Mouse (Mus musculus) cerebellum, postnatal 4 days (tissue): ENCODE results near the gene Phf21b.
"Not testable (repeated sequence)": the region's sequence is repeated elsewhere in the genome, so short reads cannot be mapped to it uniquely, and the experiment has no call there.

Experiments
- DNase-seq, 2 experiments: peaks; one replicate each; pipeline ENCODE4 v3.0.0; 2022; ENCODE audit warnings: low spot score in 2 of 2, mixed read lengths in 1 of 2

Gene Phf21b

DNA sequence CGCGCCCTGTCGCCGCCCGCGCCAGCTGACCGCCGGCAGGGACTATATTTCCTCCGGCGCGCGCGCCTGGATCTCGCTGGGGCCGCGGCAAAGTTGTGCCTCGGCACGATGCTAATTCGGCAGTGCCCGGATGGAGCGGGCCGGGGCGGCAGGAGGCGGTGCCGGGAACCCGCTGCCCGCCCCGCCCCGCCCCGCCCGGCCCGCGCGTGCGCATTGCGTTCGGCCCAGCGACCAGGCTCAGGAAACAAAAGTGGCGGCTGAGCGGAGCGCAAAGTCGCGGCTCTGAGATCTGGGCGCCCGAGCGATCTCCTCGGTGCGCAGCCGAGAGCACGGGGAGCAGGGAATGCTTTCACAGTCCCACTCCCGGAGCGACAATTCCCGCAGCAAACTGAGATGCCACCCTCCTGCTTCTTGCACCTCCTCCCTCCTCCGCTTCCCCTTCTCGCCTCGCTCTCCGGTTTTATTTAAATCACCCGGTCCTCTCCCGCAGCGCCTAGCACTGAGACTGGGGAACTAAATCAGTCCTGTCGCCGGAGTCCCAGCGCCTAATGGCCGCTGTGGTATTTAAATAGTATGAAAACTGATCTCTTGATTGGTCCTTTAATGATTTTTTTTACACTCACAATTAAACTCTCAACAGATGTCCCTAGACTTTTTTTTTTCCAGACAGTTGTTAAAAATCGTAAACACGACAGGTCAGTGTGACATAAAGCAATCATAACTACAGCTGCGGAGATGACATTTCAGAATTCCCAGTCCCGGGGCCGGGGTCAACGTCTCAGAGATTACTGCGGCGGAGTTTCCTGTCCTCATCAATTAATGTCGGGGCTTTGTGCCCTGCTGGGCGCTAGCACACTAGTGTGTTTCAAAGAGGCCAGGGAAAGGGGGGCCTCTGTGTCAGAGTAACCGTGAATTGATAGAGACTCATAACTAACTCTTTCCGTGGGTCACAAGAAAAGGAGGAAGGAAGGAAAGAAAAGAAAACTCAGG, at the start of gene Phf21b:
Gene Phf21b, minus strand, starts transcription at position 44 of the 990 bp plus-strand sequence.
- peak; percentile 68 to 91 for DNase-seq

GRCm38 (mm10) chr15:84903843-84904385, 48.1 kb upstream of the Phf21b start:
- no peak for DNase-seq

DNA sequence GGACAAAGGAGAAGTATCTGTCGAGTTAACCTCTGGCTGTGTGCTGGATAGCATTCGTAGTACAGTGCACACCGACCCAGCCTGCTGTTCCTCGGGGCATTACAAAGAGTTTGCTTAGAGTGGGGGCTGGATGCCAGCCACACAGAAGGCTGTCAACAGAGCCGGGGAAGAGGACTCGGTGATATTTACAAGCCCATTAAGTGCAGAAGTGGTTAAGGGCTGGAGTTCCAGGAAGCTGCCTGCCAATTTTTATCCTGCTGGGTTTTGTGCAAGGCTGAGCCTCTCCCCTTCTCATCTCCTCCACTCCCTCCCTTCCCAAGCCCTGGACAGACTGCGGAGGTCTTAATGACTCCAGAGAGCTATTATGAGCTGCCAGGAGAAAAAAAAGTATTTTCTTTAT, 42.2 kb upstream of the Phf21b start:
- DNase-seq, result peak in 1 of 2 experiments; percentile 36

- DNase-seq, result no peak
Observed at GRCm38 (mm10) chr15:84896664-84897063, 40.8 kb upstream of the Phf21b start.

- not testable (repeated sequence) for DNase-seq
Observed at GRCm38 (mm10) chr15:84896216-84896615, 40.4 kb upstream of the Phf21b start.

DNA sequence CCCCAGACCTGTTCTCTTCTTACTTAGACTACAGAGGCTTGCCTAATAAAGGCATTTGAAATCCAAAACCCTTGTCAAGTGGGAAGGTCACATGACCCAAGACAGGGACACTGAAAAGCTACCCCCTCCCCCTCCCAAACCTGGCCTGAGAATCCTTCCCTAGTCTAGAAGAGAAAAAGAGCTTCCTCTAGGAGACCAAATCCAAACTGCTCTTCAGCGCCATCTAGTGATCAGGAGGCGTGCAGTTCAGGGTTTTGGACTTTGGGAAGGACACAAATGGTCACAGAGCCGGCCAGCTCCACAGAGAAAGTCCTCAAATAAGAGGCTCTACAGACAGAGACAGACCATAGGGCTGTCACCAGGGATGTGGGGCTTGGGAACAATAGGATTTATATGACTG, 35.8 kb upstream of the Phf21b start:
- DNase-seq, result peak; percentile 29 to 72

- DNase-seq, result no peak
Observed at GRCm38 (mm10) chr15:84891246-84891645, 35.4 kb upstream of the Phf21b start.

DNA sequence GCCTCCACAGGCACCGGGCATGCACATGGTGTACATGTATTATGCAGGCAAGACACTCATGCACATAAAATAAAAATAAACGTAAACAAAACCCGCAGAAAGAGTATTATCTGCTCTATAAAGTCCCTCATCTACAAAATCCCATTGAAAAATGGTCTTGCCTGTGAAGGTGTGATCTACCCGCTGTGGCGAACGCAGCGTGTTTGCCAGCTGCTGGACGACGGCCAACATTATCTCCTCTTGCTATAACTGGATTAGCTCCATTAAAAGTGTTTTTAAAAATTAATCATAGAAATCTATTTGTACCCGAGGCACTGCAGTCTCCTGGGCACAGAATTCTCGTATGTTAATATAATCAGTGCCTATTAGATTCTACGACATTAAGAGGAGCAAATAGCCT, 32.2 kb upstream of the Phf21b start:
- DNase-seq, result peak in 1 of 2 experiments; percentile 16

DNA sequence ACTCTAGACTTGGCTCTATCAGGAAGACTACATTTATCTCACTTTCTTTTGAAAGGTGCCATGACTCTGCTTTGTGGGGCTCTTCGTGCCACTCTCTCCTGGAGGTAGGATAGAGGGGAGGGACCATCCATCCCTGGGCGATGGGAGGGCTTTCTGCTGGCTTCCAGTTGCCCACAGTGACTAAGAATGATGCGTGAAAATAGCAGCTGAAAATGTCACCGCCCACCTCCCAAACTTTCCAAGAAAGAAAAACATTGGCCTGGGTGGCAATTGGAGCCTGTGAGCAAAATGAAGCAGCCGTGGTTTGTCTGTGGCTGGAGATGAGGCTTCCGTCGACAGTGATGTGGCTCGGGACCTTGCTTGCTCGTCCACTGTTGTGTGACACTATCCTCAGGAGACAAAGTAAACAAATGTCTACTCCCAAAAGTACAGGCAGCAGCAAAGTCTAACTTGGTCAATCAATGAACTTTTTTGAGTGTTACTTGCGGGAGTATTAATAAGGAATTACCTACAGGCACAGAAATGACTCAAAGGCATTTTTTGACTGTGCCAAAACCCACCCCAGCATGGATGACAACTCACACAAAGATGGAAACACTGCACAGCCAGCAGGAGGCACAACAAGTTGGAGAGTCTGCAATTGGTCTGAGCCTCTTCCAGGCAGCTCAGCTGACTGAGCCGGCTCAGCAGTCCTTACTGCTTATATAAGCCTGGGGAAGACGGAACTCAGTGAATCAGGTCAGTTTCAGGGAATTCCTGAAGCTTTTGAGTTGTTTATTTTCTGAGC, 21.4 kb upstream of the Phf21b start:
- no peak for DNase-seq

- no peak for DNase-seq
Observed at GRCm38 (mm10) chr15:84873867-84874266, 18.0 kb upstream of the Phf21b start.

DNA sequence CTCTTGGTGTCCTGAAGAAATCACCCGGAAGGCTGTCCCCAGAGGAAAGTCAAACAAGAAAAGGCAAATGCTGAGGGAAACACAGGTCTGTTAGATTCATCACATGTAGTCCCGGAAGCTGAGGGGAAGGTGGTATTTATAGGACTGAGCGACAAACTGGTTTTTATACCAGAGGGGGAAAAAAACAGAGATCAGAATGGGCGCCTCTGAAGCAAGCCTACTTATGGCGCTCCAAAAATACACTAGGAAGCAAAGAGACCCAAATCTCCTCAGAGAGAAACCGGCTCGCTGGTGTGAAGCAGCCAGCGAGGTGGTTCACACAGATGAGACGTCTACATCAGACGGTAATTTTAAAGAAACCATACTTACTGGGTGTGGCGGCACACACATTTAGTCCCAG, 17.2 kb upstream of the Phf21b start:
- DNase-seq, result no peak

- no peak for DNase-seq
Observed at GRCm38 (mm10) chr15:84871802-84872201, 16.0 kb upstream of the Phf21b start.

- no peak for DNase-seq
Observed at GRCm38 (mm10) chr15:84861911-84862310, 6.1 kb upstream of the Phf21b start.

GRCm38 (mm10) chr15:84857623-84858022, 1.8 kb upstream of the Phf21b start:
- DNase-seq, result no peak

DNA sequence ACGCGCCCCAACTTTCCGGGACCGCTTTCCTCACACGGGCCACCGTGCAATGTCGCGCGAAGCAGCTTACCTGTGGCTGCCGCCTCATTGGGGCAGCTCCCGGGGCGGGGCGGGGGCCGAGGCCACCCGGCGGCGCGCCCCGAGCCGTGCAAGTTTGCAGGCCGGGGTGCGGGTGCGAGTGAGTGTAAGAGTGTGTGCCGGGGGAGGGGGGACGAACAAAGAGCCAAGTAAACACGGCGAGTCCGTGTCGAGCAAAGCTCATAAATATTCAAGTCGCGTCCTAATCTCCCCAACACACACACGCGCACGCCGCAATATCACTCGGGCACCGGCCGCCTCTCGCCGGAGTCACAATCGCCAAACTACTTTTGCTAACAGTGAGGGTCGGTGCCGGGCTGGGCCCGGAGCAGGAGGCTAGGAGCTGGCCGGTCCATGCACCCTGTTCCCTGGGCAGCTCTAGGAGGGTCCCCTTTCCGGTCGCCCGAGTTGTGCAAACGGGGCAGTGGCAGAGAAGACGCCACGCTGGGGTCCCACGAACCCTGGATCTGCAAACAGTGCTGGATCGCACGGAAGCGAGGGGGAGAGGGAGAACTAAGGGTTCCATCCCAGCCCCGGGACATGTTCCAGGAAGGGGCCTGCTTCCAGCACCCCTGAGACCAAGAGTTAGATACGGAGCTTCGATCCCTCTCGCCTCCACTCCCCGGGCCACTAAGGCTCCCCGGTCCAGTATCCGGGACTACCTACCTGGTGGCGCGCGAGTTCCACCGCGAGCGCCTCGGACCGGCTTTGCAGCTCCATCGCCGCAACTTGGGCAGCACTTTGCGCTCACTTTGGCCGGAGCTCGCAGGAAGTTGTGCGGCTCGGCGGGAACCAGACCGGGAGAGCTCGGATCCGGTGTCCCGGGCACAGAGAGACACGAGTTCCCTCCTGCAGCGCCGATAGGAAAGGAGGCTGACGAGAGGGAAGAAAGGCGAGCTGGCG, 638 bp downstream of the Phf21b start:
- DNase-seq, result peak; percentile 34 to 58

- no peak for DNase-seq
Observed at GRCm38 (mm10) chr15:84854171-84854811, 1.6 kb downstream of the Phf21b start.

DNA sequence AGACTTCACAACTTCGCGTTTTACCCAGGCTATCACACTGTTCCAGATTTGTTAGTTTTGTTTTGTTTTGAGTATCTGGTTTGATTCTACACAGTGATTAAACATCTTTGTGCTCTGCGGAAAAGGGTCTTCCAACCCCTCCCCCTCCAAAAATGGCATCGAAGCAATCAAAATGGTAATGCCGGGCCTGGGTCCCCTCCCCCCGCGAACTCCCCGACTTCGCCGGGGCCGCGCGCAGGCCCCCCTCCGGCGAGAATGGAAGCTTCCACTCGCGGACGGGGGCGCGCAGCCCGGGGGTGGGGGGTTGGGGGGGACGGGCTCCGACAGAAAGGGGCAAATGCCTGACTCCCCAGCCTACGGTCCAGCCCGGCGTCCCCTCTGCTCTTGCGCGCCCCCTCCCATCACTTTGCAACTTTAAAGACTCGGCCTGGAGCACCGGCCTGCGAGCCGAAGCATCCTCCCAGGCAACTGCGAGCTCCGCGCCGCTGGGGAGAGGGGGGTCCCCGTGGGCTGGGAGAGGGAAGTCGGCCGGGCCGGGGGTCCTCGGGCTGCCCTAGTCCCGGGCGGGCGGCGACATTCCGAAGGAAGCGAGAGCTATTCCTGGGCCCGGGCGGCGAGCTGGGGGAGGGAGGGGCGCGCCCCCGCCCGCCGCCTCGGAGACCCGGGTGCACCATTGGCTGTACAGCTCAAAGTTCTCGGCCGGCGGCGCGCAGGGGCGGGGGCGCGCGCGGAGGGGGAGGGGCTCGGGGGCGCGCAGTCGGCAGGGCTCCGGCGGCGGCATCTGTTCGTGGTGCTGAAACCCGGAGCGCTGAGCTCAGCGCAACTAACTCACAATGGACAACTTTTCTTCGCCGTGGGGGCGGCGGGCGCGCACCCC, 2.4 kb downstream of the Phf21b start:
- DNase-seq, result peak; percentile 77 to 92

DNA sequence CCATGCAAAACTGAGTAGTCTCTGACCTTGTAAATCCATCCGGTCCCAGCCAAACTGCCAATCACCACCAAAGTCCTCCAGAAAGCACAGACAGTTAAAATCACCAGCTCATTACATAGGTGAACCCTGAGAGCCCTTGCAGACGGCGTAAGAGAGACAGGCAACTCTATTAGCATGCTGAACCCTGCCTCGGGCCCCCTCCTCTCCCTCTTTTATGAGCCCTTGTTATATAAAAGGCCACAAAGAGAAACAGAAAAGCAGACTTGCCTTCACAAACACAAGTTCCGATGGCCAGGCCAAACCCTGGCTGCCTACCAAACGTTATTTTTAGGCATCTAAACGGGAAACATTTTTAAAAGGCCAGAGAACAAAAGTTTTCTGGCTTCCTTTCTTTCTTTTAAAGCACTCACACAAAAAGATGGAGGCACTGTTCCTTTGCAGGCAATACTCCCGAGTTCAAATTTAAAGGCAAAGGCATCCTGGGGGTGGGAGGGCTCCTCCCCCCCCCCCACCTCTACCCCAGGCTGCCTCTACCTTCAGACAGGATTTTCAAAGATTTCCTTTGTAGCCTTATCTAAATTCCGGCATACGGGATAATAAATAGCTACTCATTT, 3.3 kb downstream of the Phf21b start:
- no peak for DNase-seq

DNA sequence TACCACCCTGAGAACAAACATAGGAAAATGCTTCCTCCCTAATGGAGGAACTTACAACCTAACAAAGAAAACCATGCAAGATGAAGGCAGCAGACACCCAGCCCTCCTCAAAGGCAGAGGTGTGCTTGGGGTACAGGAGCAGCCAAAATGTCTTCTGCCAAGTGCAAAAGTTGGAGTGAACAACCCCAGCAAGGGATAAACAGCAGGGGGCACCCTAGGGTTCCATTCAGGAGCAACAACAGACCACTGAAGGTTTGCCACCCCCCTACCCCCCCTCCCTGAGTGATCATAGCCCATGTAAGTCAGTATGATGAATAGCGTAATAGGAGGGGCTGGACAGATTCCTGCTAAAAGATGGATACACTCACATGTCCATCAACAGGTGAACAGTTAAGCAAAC, 5.5 kb downstream of the Phf21b start:
- no peak for DNase-seq
